Mouse (Mus musculus) forebrain, embryonic 13.5 days (tissue): Measurements from ENCODE around the gene Tssk3. TPM values are rescaled to one million over a fixed set of nuclear protein-coding genes. Genes with fewer than 3 reads are reported as not detected.

Experiments
- ATAC-seq: fragments of 200-750 bp; cut with Nextera tagmentation; 2 replicates; pipeline ENCODE4 v1.8.0; 2017
- H3K27ac ChIP-seq: fragments of 300-500 bp; sonication (generic); 2 replicates; pipeline ENCODE4 v1.5.1; 2015; ENCODE audit warnings: inconsistent platforms, mild to moderate bottlenecking, moderate library complexity
- H3K27me3 ChIP-seq: fragments of 300-500 bp; sonication (generic); 2 replicates; pipeline ENCODE4 v1.6.1; 2015; ENCODE audit warnings: mild to moderate bottlenecking, inconsistent platforms
- H3K36me3 ChIP-seq: fragments of 300-500 bp; sonication (generic); 2 replicates; pipeline ENCODE4 v1.6.1; 2015; ENCODE audit warnings: mild to moderate bottlenecking, inconsistent platforms; ENCODE audit not compliant: poor library complexity, severe bottlenecking
- H3K4me1 ChIP-seq: fragments of 300-500 bp; sonication (generic); 2 replicates; pipeline ENCODE4 v1.6.1; 2015; ENCODE audit warnings: inconsistent platforms
- H3K4me2 ChIP-seq: fragments of 300-500 bp; sonication (generic); 2 replicates; pipeline ENCODE4 v1.6.1; 2015; ENCODE audit warnings: inconsistent platforms, mild to moderate bottlenecking, moderate library complexity
- H3K4me3 ChIP-seq: fragments of 300-500 bp; sonication (generic); 2 replicates; pipeline ENCODE4 v1.5.1; 2015; ENCODE audit warnings: mild to moderate bottlenecking, inconsistent platforms
- H3K9ac ChIP-seq: fragments of 300-500 bp; sonication (generic); 2 replicates; pipeline ENCODE4 v1.6.1; 2015; ENCODE audit warnings: mild to moderate bottlenecking, inconsistent platforms
- H3K9me3 ChIP-seq: fragments of 300-500 bp; sonication (generic); replicated peaks from 2 replicates; pipeline ENCODE4 v1.6.1; 2016; ENCODE audit warnings: inconsistent platforms
- WGBS: fragments of 180-500 bp; shearing (Covaris S2); methylation state at CpG from one replicate; pipeline ENCODE4 v1.1.7; 2015; 5-methylcytosine and 5-hydroxymethylcytosine counted together
- polyA plus RNA-seq: library from polyadenylated mRNA; unstranded; fragments of >200 nt; fragmentation: Nextera tagmentation; extraction: Ambion mirVana; gene quantifications from 2 replicates; pipeline ENCODE4 v1.2.1, GENCODE M21; 2015

Tssk3 gene
- polyA plus RNA-seq, 1 experiment from 2014 or later = not detected

- no peak overlapping the region for H3K9ac ChIP-seq
- peaks cover 42% of the 10 kb centered on the region for H3K4me1 ChIP-seq
- no peak overlapping the region for H3K27ac ChIP-seq
- WGBS = 41% methylated on average over 6 of the region's 6 CpGs
- peaks cover 12% of the 10 kb centered on the region for H3K36me3 ChIP-seq
- H3K27me3 ChIP-seq = no peaks in the 10 kb centered on the region
- H3K9me3 ChIP-seq = no peaks in the 10 kb centered on the region
- H3K4me2 ChIP-seq = no peak overlapping the region
- H3K4me3 ChIP-seq = no peak overlapping the region
- no peak for ATAC-seq
Observed at GRCm38 (mm10) chr4:129510723-129511412, 20.0 kb upstream of the Tssk3 start.

DNA sequence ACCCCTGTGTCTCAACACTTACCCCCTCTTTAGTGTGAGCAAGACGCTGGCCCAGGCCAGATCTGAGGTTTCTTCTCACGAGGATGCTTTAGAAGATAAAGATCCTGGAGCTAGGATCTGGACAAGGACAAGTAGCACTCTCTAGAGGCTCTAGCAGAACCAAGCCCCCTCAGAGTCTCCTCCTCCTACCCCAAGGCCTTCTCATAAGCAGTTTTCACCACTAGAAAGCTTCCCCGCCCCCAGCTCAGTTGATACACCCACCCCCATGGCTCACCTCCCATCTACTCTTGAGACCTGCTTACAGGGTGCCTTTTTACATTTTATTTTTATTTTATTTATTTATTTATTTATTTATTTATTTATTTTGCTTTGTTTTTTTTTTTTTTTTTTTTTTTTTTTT, 18.8 kb upstream of the Tssk3 start:
- Histone ChIP-seq H3K4me3 (no peak overlapping the region), H3K9me3 (no peaks in the 10 kb centered on the region), H3K27ac (no peak overlapping the region), H3K9ac (no peak overlapping the region), H3K4me1 (peaks cover 32% of the 10 kb centered on the region), H3K36me3 (no peaks in the 10 kb centered on the region), H3K27me3 (no peaks in the 10 kb centered on the region), H3K4me2 (no peak overlapping the region)
- no peak for ATAC-seq
- WGBS = 76% methylated on average over 3 of the region's 3 CpGs

GRCm38 (mm10) chr4:129508834-129509600, 18.2 kb upstream of the Tssk3 start:
- Histone ChIP-seq H3K4me1 (peaks cover 32% of the 10 kb centered on the region), H3K4me2 (no peak overlapping the region), H3K9me3 (no peaks in the 10 kb centered on the region), H3K9ac (0 out of 2 replicates have a peak overlapping the region, but pooled peaks have one; percentile 12), H3K36me3 (no peaks in the 10 kb centered on the region), H3K27me3 (no peaks in the 10 kb centered on the region), H3K4me3 (no peak overlapping the region), H3K27ac (no peak overlapping the region)
- WGBS = 60% methylated on average over 15 of the region's 15 CpGs
- no peak for ATAC-seq

DNA sequence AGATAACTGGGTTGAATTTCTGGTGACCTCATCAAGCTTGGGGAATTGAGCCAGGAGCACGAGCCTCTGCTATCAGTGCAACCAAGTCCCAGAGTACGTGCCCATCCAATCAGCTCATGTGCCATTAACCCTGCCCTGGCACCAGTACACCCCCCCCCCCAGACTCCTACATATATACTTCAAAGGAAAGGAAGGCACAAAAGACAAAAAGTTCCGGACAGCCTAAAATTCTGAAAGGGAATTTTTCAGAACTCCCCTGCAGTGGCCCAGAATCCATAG, 17.4 kb upstream of the Tssk3 start:
- Histone ChIP-seq H3K27ac (no peak overlapping the region), H3K4me1 (peaks cover 31% of the 10 kb centered on the region), H3K9ac (no peak overlapping the region), H3K4me2 (no peak overlapping the region), H3K27me3 (no peaks in the 10 kb centered on the region), H3K9me3 (no peaks in the 10 kb centered on the region), H3K36me3 (no peaks in the 10 kb centered on the region), H3K4me3 (no peak overlapping the region)
- ATAC-seq = no peak
- 76% methylated on average over 3 of the region's 3 CpGs for WGBS

- Histone ChIP-seq H3K27me3 (no peaks in the 10 kb centered on the region), H3K4me2 (no peak overlapping the region), H3K4me3 (no peak overlapping the region), H3K36me3 (no peaks in the 10 kb centered on the region), H3K9ac (no peak overlapping the region), H3K9me3 (no peaks in the 10 kb centered on the region), H3K27ac (no peak overlapping the region), H3K4me1 (peaks cover 27% of the 10 kb centered on the region)
- ATAC-seq = no peak
- WGBS = 72% methylated on average over 9 of the region's 10 CpGs
Observed at GRCm38 (mm10) chr4:129507434-129508236, 16.8 kb upstream of the Tssk3 start.

- H3K9ac ChIP-seq = no peak overlapping the region
- no peak for ATAC-seq
- WGBS = 77% methylated on average over 3 of the region's 3 CpGs
- H3K27me3 ChIP-seq = peaks cover 4% of the 10 kb centered on the region; the same call in 1 of the 2 replicates
- no peak overlapping the region for H3K4me3 ChIP-seq
- H3K9me3 ChIP-seq = no peaks in the 10 kb centered on the region
- no peaks in the 10 kb centered on the region for H3K36me3 ChIP-seq
- H3K4me1 ChIP-seq = peaks cover 18% of the 10 kb centered on the region
- H3K27ac ChIP-seq = no peak overlapping the region
- no peak overlapping the region for H3K4me2 ChIP-seq
Observed at GRCm38 (mm10) chr4:129505511-129505910, 14.7 kb upstream of the Tssk3 start.

GRCm38 (mm10) chr4:129502901-129503444, 12.2 kb upstream of the Tssk3 start:
- peaks cover 4% of the 10 kb centered on the region for H3K27me3 ChIP-seq
- H3K9ac ChIP-seq = no peak overlapping the region
- H3K36me3 ChIP-seq = no peaks in the 10 kb centered on the region
- WGBS = 83% methylated on average over 11 of the region's 11 CpGs
- H3K9me3 ChIP-seq = no peaks in the 10 kb centered on the region
- no peak overlapping the region for H3K4me3 ChIP-seq
- no peak overlapping the region for H3K27ac ChIP-seq
- H3K4me1 ChIP-seq = peaks cover 12% of the 10 kb centered on the region
- no peak for ATAC-seq
- H3K4me2 ChIP-seq = no peak overlapping the region

DNA sequence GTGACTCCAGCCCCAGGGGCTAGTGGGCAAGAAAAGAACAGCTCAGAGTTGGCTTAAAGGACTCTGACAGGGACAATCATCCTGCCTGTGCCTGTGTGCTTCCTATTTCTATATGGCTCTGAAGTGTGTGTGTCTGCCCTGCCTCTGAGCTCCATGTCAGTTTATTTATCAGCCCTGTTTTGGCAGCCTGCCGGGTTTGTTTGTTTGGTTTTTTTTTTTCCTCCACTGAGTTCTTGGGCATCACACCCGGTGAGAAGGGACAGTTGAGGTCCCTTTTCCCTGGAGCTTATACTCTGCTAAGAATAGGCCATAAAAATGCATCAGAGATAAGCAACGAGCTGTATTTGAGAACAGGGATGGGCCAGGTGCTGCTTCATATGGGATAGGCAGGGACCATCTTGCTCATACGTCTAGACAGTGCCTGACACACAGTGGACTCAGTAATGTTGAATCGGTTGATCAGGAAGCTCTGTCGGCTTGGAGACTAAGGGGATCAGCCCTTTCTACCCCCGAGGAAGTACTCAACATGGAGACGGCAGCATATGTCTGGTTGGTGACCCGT, 11.6 kb upstream of the Tssk3 start:
- Histone ChIP-seq H3K4me2 (no peak overlapping the region), H3K4me1 (peaks cover 12% of the 10 kb centered on the region), H3K27ac (no peak overlapping the region), H3K9me3 (no peaks in the 10 kb centered on the region), H3K4me3 (no peak overlapping the region), H3K27me3 (peaks cover 4% of the 10 kb centered on the region), H3K36me3 (no peaks in the 10 kb centered on the region), H3K9ac (no peak overlapping the region)
- no peak for ATAC-seq
- 79% methylated on average over 9 of the region's 9 CpGs for WGBS

- H3K4me3 ChIP-seq = peak overlapping the region; percentile 56
- peaks cover 23% of the 10 kb centered on the region for H3K4me1 ChIP-seq
- WGBS = 1% methylated on average over 48 of the region's 49 CpGs
- peaks cover 4% of the 10 kb centered on the region for H3K27me3 ChIP-seq
- peak; percentile 86 for ATAC-seq
- no peaks in the 10 kb centered on the region for H3K9me3 ChIP-seq
- no peaks in the 10 kb centered on the region for H3K36me3 ChIP-seq
- peak overlapping the region; percentile 64 for H3K9ac ChIP-seq
- H3K27ac ChIP-seq = peak overlapping the region; percentile 64
- H3K4me2 ChIP-seq = peak overlapping the region; percentile 83
Observed at GRCm38 (mm10) chr4:129500607-129501566, 10.1 kb upstream of the Tssk3 start.

DNA sequence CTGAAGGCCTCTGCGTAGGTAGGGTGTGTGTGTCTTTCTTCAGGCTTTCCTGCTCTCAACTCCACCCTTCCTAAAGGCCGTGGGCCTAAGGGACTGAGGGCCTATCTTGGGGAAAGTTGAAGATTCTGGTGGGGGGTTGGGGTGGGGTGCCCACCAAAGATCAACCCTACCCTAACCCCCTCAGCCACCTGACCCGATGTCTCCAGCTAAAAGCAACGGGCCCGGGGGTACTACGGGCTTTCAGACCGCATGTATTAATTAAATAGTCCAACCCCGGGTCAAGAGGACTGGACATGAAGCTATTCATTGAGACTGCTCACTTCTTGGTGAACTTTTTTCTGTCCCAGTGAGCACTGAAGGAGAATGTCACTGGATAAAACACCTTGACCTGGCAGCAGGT, 9.2 kb upstream of the Tssk3 start:
- WGBS = 83% methylated on average over 8 of the region's 8 CpGs
- no peaks in the 10 kb centered on the region for H3K9me3 ChIP-seq
- H3K4me2 ChIP-seq = peak overlapping the region; percentile 83
- H3K9ac ChIP-seq = no peak overlapping the region
- H3K4me3 ChIP-seq = 0 out of 2 replicates have a peak overlapping the region, but pooled peaks have one; percentile 56
- H3K27ac ChIP-seq = no peak overlapping the region
- H3K27me3 ChIP-seq = peaks cover 4% of the 10 kb centered on the region
- no peaks in the 10 kb centered on the region for H3K36me3 ChIP-seq
- peaks cover 30% of the 10 kb centered on the region for H3K4me1 ChIP-seq
- no peak for ATAC-seq

GRCm38 (mm10) chr4:129498941-129499340, 8.1 kb upstream of the Tssk3 start:
- WGBS = 79% methylated on average over 3 of the region's 3 CpGs
- no peaks in the 10 kb centered on the region for H3K36me3 ChIP-seq
- no peak overlapping the region for H3K27ac ChIP-seq
- H3K4me1 ChIP-seq = peaks cover 30% of the 10 kb centered on the region
- peaks cover 4% of the 10 kb centered on the region for H3K27me3 ChIP-seq
- no peak overlapping the region for H3K4me2 ChIP-seq
- ATAC-seq = no peak
- H3K4me3 ChIP-seq = no peak overlapping the region
- H3K9ac ChIP-seq = no peak overlapping the region
- H3K9me3 ChIP-seq = no peaks in the 10 kb centered on the region
